Mouse (Mus musculus): ENCODE measurements around the gene 4933417A18Rik. TPM values are rescaled to one million over a fixed set of nuclear protein-coding genes. Genes with fewer than 3 reads are reported as not detected.
"Not testable (repeated sequence)": the region's sequence is repeated elsewhere in the genome, so short reads cannot be mapped to it uniquely, and the experiment has no call there.

4933417A18Rik gene
- not detected in 2 replicates for polyA plus RNA-seq (2014; fragmentation: Nextera tagmentation; extraction: Ambion mirVana)

DNA sequence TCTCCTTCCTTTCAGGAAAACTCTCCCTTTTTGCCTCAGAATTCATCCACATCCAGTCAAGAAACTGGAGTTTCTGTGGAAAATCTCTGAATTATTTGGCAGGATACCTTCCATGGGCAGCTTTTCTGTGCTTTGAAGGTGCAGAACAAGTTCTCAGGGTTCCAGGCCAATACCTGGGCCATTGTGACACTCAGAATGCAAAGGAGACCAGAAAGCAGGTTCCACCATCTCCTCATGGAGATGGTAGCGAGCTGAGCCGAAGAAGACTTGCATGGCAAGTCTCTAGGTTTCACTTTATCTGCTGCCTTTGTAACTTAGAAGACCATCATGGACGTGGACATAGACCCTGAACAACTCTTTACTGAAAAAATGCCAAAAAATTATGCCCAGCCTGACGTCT is at the start of gene 4933417A18Rik, which contains the start of gene Fam217a:
Gene 4933417A18Rik, plus strand, starts transcription at position 200 of the 400 bp plus-strand sequence.
Gene Fam217a, minus strand, starts transcription at position 101 of the 400 bp plus-strand sequence.
- Histone ChIP-seq H3K27me3 (replicated peaks; ENCODE audit: control insufficient read depth, insufficient read depth, low read length) (no peaks in the 10 kb centered on the region), H3K36me3 (ENCODE audit: control insufficient read depth, insufficient read depth, low read length) (no peaks in the 10 kb centered on the region), H3K9ac (ENCODE audit: low read length) (no peak within 1 kb of the TSS), H3K4me3 (ENCODE audit: low read depth, low read length) (no peak within 1 kb of the TSS), H3K4me1 (ENCODE audit: control insufficient read depth, insufficient read depth, low read length) (no peaks in the 10 kb centered on the region), H3K27ac (ENCODE audit: low read depth, low read length) (no peak within 1 kb of the TSS), H3K9me3 (replicated peaks; ENCODE audit: control insufficient read depth, low read length) (no peaks in the 10 kb centered on the region), H3K4me2 (ENCODE audit: low read length) (no peak within 1 kb of the TSS)
- ATAC-seq (no peak), DNase-seq (ENCODE audit: low spot score) (no peak)
- WGBS: 81% methylated on average over 4 of the region's 4 CpGs

- Histone ChIP-seq H3K9ac (ENCODE audit: low read length) (peak overlapping the region; percentile 82), H3K4me2 (ENCODE audit: low read length) (peak overlapping the region; percentile 66), H3K27ac (ENCODE audit: low read depth, low read length) (peak overlapping the region; percentile 91), H3K4me1 (ENCODE audit: control insufficient read depth, insufficient read depth, low read length) (peaks cover 20% of the 10 kb centered on the region), H3K4me3 (ENCODE audit: low read depth, low read length) (peak overlapping the region; percentile 93)
- H3K27me3 ChIP-seq (replicated peaks; ENCODE audit: control insufficient read depth, insufficient read depth, low read length); H3K36me3 ChIP-seq (ENCODE audit: control insufficient read depth, insufficient read depth, low read length); DNase-seq (ENCODE audit: low spot score); H3K9me3 ChIP-seq (replicated peaks; ENCODE audit: control insufficient read depth, low read length): not testable (repeated sequence)
- WGBS: 20% methylated on average over 13 of the region's 13 CpGs
- ATAC-seq: peak; percentile 19; the same call in 1 of the 2 replicates
These were observed 49.5 kb upstream of the 4933417A18Rik start for GRCm38 (mm10) chr13:34874736-34875135.

- ATAC-seq: peak; percentile 88
- DNase-seq (ENCODE audit: low spot score): peak; percentile 96
- H3K27me3 ChIP-seq (replicated peaks; ENCODE audit: control insufficient read depth, insufficient read depth, low read length): no peaks in the 10 kb centered on the region
- peak within 1 kb of the TSS; percentile 82 for H3K9ac ChIP-seq (ENCODE audit: low read length)
- peak within 1 kb of the TSS; percentile 66 for H3K4me2 ChIP-seq (ENCODE audit: low read length)
- peaks cover 20% of the 10 kb centered on the region for H3K4me1 ChIP-seq (ENCODE audit: control insufficient read depth, insufficient read depth, low read length)
- peak within 1 kb of the TSS; percentile 91 for H3K27ac ChIP-seq (ENCODE audit: low read depth, low read length)
- H3K36me3 ChIP-seq (ENCODE audit: control insufficient read depth, insufficient read depth, low read length): no peaks in the 10 kb centered on the region
- 2% methylated on average over 40 of the region's 40 CpGs for WGBS
- no peaks in the 10 kb centered on the region for H3K9me3 ChIP-seq (replicated peaks; ENCODE audit: control insufficient read depth, low read length)
- peak within 1 kb of the TSS; percentile 93 for H3K4me3 ChIP-seq (ENCODE audit: low read depth, low read length)
These were observed 49.0 kb upstream of the 4933417A18Rik start, which contains the start of gene Prpf4b for GRCm38 (mm10) chr13:34875166-34875710. Gene Prpf4b, plus strand, starts transcription at chr13:34875302.

DNA sequence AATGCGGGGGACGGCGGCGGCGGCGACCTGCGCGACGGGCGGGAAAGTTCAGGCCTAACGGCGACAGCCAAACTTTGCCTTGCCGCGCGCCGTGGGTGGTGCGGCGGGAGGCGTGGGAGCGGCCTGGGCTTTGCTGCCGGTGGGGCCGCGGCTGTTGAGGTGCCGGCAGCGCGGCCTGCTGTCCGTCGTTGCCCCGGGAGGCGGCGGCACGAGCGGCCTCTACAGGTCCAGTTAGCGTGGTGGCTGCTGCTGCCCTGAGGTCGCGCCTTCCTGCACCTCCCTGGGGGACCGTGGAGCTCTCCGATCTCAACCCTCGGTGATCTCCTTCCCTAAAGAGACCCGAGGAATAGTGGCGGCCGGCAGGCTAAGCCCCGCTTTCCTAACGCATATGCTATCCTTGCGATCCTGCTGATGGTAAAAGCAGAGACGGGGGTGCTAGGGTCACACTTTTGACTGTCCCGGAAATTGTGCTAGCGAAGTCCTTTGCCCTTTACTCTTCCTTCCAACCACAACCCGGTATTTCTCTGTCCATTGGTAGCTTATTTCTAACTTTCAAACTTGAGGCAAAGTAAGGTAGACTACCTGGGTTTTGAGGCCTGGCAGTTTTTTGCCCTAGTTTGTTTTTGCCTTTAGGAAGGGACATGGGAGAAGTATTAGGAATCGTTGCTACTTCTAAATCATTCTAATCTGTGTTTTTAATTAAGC is 48.3 kb upstream of the 4933417A18Rik start:
- under 1% methylated on average over 36 of the region's 50 CpGs for WGBS
- peak; percentile 37 for ATAC-seq

DNA sequence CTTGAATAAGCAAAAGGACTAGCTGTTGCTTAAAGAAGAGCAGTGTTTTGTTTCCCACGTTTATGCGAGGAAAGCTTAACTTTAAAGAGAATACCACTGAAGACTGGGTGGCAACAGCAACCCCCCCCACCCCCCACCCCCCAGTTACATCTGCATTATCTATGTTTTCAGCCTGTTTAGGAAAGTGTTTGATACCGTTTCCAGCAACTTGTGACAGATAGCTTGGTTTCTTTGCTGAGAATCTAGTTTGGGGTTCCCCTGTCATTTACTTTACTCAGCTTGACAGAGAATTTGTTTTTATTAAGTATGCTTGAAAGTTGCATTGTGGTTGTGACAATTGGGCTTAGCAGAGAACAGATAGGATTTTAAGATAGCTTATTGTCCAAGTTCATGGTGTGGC is 47.7 kb upstream of the 4933417A18Rik start:
- ATAC-seq: no peak
- H3K27me3 ChIP-seq (replicated peaks; ENCODE audit: control insufficient read depth, insufficient read depth, low read length): no peaks in the 10 kb centered on the region
- peak overlapping the region; percentile 82 for H3K9ac ChIP-seq (ENCODE audit: low read length)
- H3K27ac ChIP-seq (ENCODE audit: low read depth, low read length): no peak overlapping the region
- H3K36me3 ChIP-seq (ENCODE audit: control insufficient read depth, insufficient read depth, low read length): no peaks in the 10 kb centered on the region
- peak overlapping the region; percentile 66 for H3K4me2 ChIP-seq (ENCODE audit: low read length)
- DNase-seq (ENCODE audit: low spot score): no peak
- H3K4me1 ChIP-seq (ENCODE audit: control insufficient read depth, insufficient read depth, low read length): peaks cover 20% of the 10 kb centered on the region
- peak overlapping the region; percentile 93 for H3K4me3 ChIP-seq (ENCODE audit: low read depth, low read length)
- WGBS: 13% methylated on average over 3 of the region's 3 CpGs
- H3K9me3 ChIP-seq (replicated peaks; ENCODE audit: control insufficient read depth, low read length): no peaks in the 10 kb centered on the region

More for the DNA sequence above, 48.3 kb upstream of the 4933417A18Rik start:
- no peaks in the 10 kb centered on the region for H3K27me3 ChIP-seq (replicated peaks; ENCODE audit: control insufficient read depth, insufficient read depth, low read length)
- peak overlapping the region; percentile 93 for H3K4me3 ChIP-seq (ENCODE audit: low read depth, low read length)
- H3K27ac ChIP-seq (ENCODE audit: low read depth, low read length): peak overlapping the region; percentile 91
- DNase-seq (ENCODE audit: low spot score): no peak
- H3K9me3 ChIP-seq (replicated peaks; ENCODE audit: control insufficient read depth, low read length): no peaks in the 10 kb centered on the region
- H3K4me1 ChIP-seq (ENCODE audit: control insufficient read depth, insufficient read depth, low read length): peaks cover 20% of the 10 kb centered on the region
- peak overlapping the region; percentile 82 for H3K9ac ChIP-seq (ENCODE audit: low read length)
- H3K36me3 ChIP-seq (ENCODE audit: control insufficient read depth, insufficient read depth, low read length): no peaks in the 10 kb centered on the region
- H3K4me2 ChIP-seq (ENCODE audit: low read length): peak overlapping the region; percentile 66

DNA sequence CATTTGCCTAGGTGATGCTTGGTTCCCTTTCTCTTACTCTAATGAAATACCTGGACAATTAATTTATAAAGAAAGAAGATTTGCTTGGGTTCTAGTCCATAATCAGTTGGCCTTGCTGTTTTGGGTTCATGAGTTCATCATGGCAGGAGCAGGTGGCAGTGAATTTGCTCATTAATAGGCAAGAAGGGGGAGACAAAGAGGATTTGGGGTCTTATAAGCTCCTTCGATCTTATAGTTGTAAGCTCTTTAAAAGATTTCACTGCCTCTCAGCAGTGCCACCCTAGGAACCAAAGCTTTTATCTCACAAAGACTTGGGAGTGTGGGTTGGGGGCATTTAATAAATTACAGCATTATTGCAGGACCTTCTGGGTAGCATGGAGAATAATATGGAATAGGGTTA is 31.3 kb upstream of the 4933417A18Rik start:
- Histone ChIP-seq H3K9ac (ENCODE audit: low read length) (no peak overlapping the region), H3K4me1 (ENCODE audit: control insufficient read depth, insufficient read depth, low read length) (no peaks in the 10 kb centered on the region), H3K27ac (ENCODE audit: low read depth, low read length) (no peak overlapping the region), H3K27me3 (replicated peaks; ENCODE audit: control insufficient read depth, insufficient read depth, low read length) (no peaks in the 10 kb centered on the region), H3K36me3 (ENCODE audit: control insufficient read depth, insufficient read depth, low read length) (peaks cover 91% of the 10 kb centered on the region), H3K4me2 (ENCODE audit: low read length) (no peak overlapping the region), H3K9me3 (replicated peaks; ENCODE audit: control insufficient read depth, low read length) (no peaks in the 10 kb centered on the region), H3K4me3 (ENCODE audit: low read depth, low read length) (no peak overlapping the region)
- ATAC-seq (no peak), DNase-seq (ENCODE audit: low spot score) (no peak)
- WGBS: 60% methylated on average over 1 of the region's 1 CpGs

DNA sequence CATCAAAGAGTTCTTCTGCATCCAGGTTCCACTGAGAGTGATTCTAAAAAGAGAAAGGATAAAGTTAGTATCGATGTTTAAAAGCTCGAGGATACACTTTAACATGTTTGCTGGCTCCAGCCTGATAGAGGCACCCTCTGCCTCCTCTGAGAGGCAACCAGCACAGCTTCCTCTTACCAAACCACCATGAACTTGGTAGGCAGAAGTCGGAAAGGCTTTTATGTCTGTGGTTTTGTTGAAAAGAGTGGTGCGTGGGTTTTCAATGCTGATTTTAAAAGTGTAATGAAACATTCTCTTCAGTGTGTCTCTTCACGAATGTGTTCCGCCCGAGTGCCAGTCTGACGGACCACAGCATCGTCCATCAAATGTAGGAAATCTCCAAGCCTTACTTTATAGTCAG is 9.6 kb upstream of the 4933417A18Rik start:
- ATAC-seq: no peak
- H3K4me2 ChIP-seq (ENCODE audit: low read length): no peak overlapping the region
- no peak overlapping the region for H3K9ac ChIP-seq (ENCODE audit: low read length)
- no peak overlapping the region for H3K27ac ChIP-seq (ENCODE audit: low read depth, low read length)
- H3K9me3 ChIP-seq (replicated peaks; ENCODE audit: control insufficient read depth, low read length): no peaks in the 10 kb centered on the region
- no peak overlapping the region for H3K4me3 ChIP-seq (ENCODE audit: low read depth, low read length)
- H3K4me1 ChIP-seq (ENCODE audit: control insufficient read depth, insufficient read depth, low read length): no peaks in the 10 kb centered on the region
- WGBS: 87% methylated on average over 9 of the region's 9 CpGs
- no peaks in the 10 kb centered on the region for H3K36me3 ChIP-seq (ENCODE audit: control insufficient read depth, insufficient read depth, low read length)
- no peak for DNase-seq (ENCODE audit: low spot score)
- no peaks in the 10 kb centered on the region for H3K27me3 ChIP-seq (replicated peaks; ENCODE audit: control insufficient read depth, insufficient read depth, low read length)

GRCm38 (mm10) chr13:34916520-34917167 is 7.6 kb upstream of the 4933417A18Rik start:
- DNase-seq (ENCODE audit: low spot score) (no peak), ATAC-seq (no peak)
- no peaks in the 10 kb centered on the region for H3K27me3 ChIP-seq (replicated peaks; ENCODE audit: control insufficient read depth, insufficient read depth, low read length)
- no peaks in the 10 kb centered on the region for H3K4me1 ChIP-seq (ENCODE audit: control insufficient read depth, insufficient read depth, low read length)
- H3K4me2 ChIP-seq (ENCODE audit: low read length): peak overlapping the region; percentile 42
- no peak overlapping the region for H3K27ac ChIP-seq (ENCODE audit: low read depth, low read length)
- 64% methylated on average over 37 of the region's 37 CpGs for WGBS
- no peak overlapping the region; the same call in 1 of the 2 replicates for H3K9ac ChIP-seq (ENCODE audit: low read length)
- no peaks in the 10 kb centered on the region for H3K9me3 ChIP-seq (replicated peaks; ENCODE audit: control insufficient read depth, low read length)
- H3K36me3 ChIP-seq (ENCODE audit: control insufficient read depth, insufficient read depth, low read length): no peaks in the 10 kb centered on the region
- no peak overlapping the region for H3K4me3 ChIP-seq (ENCODE audit: low read depth, low read length)

Measured in forebrain, embryonic 14.5 days (tissue).